In the genomic region with DNA sequence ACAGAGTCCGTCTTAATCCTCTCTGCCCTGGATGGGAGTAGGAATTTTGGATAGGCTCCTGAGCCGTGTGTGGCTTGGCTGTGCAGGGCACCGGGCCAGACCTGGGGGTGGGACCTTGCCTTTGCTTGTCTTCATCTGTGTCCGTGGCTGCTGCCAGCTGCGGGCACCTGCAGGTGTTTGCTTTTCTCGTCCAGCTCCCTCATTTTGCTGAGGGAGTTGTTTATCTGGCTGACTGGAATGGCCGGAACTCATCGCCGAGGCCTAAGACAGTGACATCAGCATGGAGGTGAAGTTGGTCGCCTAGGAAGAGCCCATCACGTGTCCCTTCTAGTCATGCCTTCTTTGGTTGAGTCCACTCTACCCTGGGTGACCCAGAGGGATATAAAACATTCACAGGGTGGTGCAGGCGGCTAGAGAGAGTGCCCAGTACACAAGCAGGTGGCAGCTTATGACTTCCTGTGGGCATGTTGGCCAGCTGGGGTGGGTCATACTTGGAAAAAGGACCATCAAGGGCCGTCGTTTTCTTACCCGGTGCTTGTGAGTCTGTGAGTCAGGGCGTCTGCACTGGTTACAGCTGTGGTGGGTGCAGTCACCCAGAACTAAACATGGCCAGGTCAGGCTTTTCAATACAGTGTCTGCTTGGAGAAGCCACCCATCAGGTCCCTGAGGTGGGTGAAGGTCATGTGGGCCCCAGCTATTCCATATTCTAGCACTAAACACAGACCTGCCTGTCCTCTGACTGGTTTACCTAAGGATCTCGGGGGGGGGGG, we compare ENCODE assay signal across 9 mouse cellular contexts. TPM values are rescaled to one million over a fixed set of nuclear protein-coding genes. Genes with fewer than 3 reads are reported as not detected.
DNase-seq lines count a peak whose midpoint lies in the region; ATAC-seq and TF ChIP-seq lines count a peak whose summit lies in the region.
"Had no signal": no experiment of that assay in that cellular context is flagged by ENCODE, and none has a peak within 500 bp of the region (broad histone marks: within the 10 kb centered on the region; RNA-seq: fewer than 3 reads in every experiment).

No protein-coding gene starts in this region.

- H3K4me2 ChIP-seq in hindbrain, embryonic 16.5 days (ENCODE audit: low read length): no peak overlapping the region
- 0 out of 2 replicates have a peak overlapping the region, but pooled peaks have one; percentile 1 for H3K4me2 ChIP-seq in midbrain, embryonic 13.5 days (replicated peaks)
- H3K4me2 ChIP-seq: heart, embryonic 15.5 days had no signal

- CTCF ChIA-PET in Patski (lab: Charles Lee): interaction anchor here (1.6 to 7.5 kb wide), 2 partner anchors 12 to 13 kb away, joined by 4 to 32 read pairs; no protein-coding TSS in a partner anchor

- peak overlapping the region; percentile 37; the same call in 1 of the 2 replicates for H3K27ac ChIP-seq in hindbrain, embryonic 16.5 days (ENCODE audit: low read depth, low read length)
- peak overlapping the region; percentile 96 for H3K27ac ChIP-seq in midbrain, embryonic 13.5 days
- H3K27ac ChIP-seq: heart, embryonic 15.5 days had no signal

- no peaks in the 10 kb centered on the region for H3K9me3 ChIP-seq in hindbrain, embryonic 16.5 days (ENCODE audit: control insufficient read depth, low read length)
- H3K9me3 ChIP-seq in midbrain, embryonic 13.5 days: no peaks in the 10 kb centered on the region
- H3K9me3 ChIP-seq: heart, embryonic 15.5 days had no signal

- TF ChIP-seq CTCF in Patski (IDR thresholded peaks at IDR 0.05): no peak

- H3K4me3 ChIP-seq in hindbrain, embryonic 16.5 days (ENCODE audit: low read length): no peak overlapping the region
- no peak overlapping the region for H3K4me3 ChIP-seq in midbrain, embryonic 13.5 days (replicated peaks)
- H3K4me3 ChIP-seq: heart, embryonic 15.5 days had no signal

- peak overlapping the region; percentile 3; the same call in 1 of the 2 replicates for H3K9ac ChIP-seq in hindbrain, embryonic 16.5 days (ENCODE audit: low read depth, low read length)
- H3K9ac ChIP-seq in midbrain, embryonic 13.5 days (replicated peaks): peak overlapping the region; percentile 43
- H3K9ac ChIP-seq: heart, embryonic 15.5 days had no signal

- peaks cover 13% of the 10 kb centered on the region for H3K36me3 ChIP-seq in hindbrain, embryonic 16.5 days (ENCODE audit: control insufficient read depth, insufficient read depth, low read length)
- H3K36me3 ChIP-seq in midbrain, embryonic 13.5 days: peaks cover 38% of the 10 kb centered on the region

- no peaks in the 10 kb centered on the region for H3K27me3 ChIP-seq in Patski
- no peaks in the 10 kb centered on the region for H3K27me3 ChIP-seq in hindbrain, embryonic 16.5 days (replicated peaks; ENCODE audit: control insufficient read depth, insufficient read depth, low read length)
- H3K27me3 ChIP-seq in midbrain, embryonic 13.5 days: no peaks in the 10 kb centered on the region
- H3K27me3 ChIP-seq: heart, embryonic 15.5 days had no signal

- peak; percentile 61 to 73 for DNase-seq in cerebellum, postnatal 10 days
- DNase-seq in cerebellum, adult 8-10 months: no peak
- no peak for DNase-seq in Patski (ENCODE audit: low read depth, low spot score)
- DNase-seq in right cerebral cortex, adult 18-20 months: no peak
- no peak for DNase-seq in frontal cortex, postnatal 36 days (ENCODE audit: low spot score in 2 of 2)

- POLR2A ChIA-PET in Patski (lab: Charles Lee): interaction anchor here (0.5 to 15.1 kb wide), 5 partner anchors 9 to 51 kb away, joined by 3 to 133 read pairs (median 4); partner anchors contain the start of gene Lasp1

- in situ Hi-C loops in Patski (cut with MboI; ENCODE audit: low pct_unique_long_range_greater_than_20kb): no loop called here

- WGBS in hindbrain, embryonic 16.5 days: 73% methylated on average over 17 of the region's 17 CpGs
- WGBS in midbrain, embryonic 13.5 days: 80% methylated on average over 17 of the region's 17 CpGs

- peak; percentile 37 for ATAC-seq in Patski
- ATAC-seq in hindbrain, embryonic 16.5 days: no peak
- no peak for ATAC-seq in midbrain, embryonic 13.5 days
- no peak for ATAC-seq in CD4-positive, CD25-positive, alpha-beta regulatory T cell, adult 4 months

- peaks cover 58% of the 10 kb centered on the region for H3K4me1 ChIP-seq in hindbrain, embryonic 16.5 days (ENCODE audit: control insufficient read depth, insufficient read depth, low read depth, low read length)
- H3K4me1 ChIP-seq in midbrain, embryonic 13.5 days (replicated peaks): peaks cover 97% of the 10 kb centered on the region

RNA-seq across cellular contexts. Expression of gene Lasp1, which starts 15.1 kb away (rescaled TPM):
- polyA plus RNA-seq in Patski (2021): 246 TPM
- 176 and 191 TPM in 2 replicates for polyA plus RNA-seq in hindbrain, embryonic 16.5 days (2015; fragmentation: Nextera tagmentation; extraction: Ambion mirVana)
- 136 and 137 TPM in 2 replicates for polyA plus RNA-seq in midbrain, embryonic 13.5 days (2015; fragmentation: Nextera tagmentation; extraction: Ambion mirVana)
- 10 to 100 TPM; 46.4 to 49.9 TPM for polyA plus RNA-seq in CD4-positive, CD25-positive, alpha-beta regulatory T cell, adult 4 months (2017; shearing (Covaris generic))

RNA-seq across cellular contexts. Expression of gene B230217C12Rik, which starts 26.6 kb away (rescaled TPM):
- polyA plus RNA-seq in Patski (2021): 1.5 TPM
- 38.2 and 40.7 TPM in 2 replicates for polyA plus RNA-seq in hindbrain, embryonic 16.5 days (2015; fragmentation: Nextera tagmentation; extraction: Ambion mirVana)
- 23.2 and 24.8 TPM in 2 replicates for polyA plus RNA-seq in midbrain, embryonic 13.5 days (2015; fragmentation: Nextera tagmentation; extraction: Ambion mirVana)
- polyA plus RNA-seq in CD4-positive, CD25-positive, alpha-beta regulatory T cell, adult 4 months (2017; shearing (Covaris generic)): 1 to 10 TPM; 1.4 TPM

RNA-seq across cellular contexts. Expression of gene Rpl23, which starts 31.7 kb away (rescaled TPM):
- polyA plus RNA-seq in Patski (2021): 568 TPM
- 252 and 268 TPM in 2 replicates for polyA plus RNA-seq in hindbrain, embryonic 16.5 days (2015; fragmentation: Nextera tagmentation; extraction: Ambion mirVana)
- 363 and 377 TPM in 2 replicates for polyA plus RNA-seq in midbrain, embryonic 13.5 days (2015; fragmentation: Nextera tagmentation; extraction: Ambion mirVana)
- polyA plus RNA-seq in CD4-positive, CD25-positive, alpha-beta regulatory T cell, adult 4 months (2017; shearing (Covaris generic)): 1,000 to 10,000 TPM in 1 of 2 experiments, 100 to 1,000 TPM in 1; 884 to 1,093 TPM

RNA-seq across cellular contexts. Expression of gene 1700001P01Rik, which starts 38.2 kb away (rescaled TPM):
- 0.10 TPM for polyA plus RNA-seq in Patski (2021)
- polyA plus RNA-seq in hindbrain, embryonic 16.5 days (2015; fragmentation: Nextera tagmentation; extraction: Ambion mirVana): 0.44 and 0.91 TPM in 2 replicates
- polyA plus RNA-seq in midbrain, embryonic 13.5 days (2015; fragmentation: Nextera tagmentation; extraction: Ambion mirVana): 0.81 and 1.1 TPM in 2 replicates
- not detected for polyA plus RNA-seq in CD4-positive, CD25-positive, alpha-beta regulatory T cell, adult 4 months (2017; shearing (Covaris generic))

RNA-seq across cellular contexts. Expression of gene Cwc25, which starts 47.6 kb away (rescaled TPM):
- polyA plus RNA-seq in Patski (2021): 20.1 TPM
- polyA plus RNA-seq in hindbrain, embryonic 16.5 days (2015; fragmentation: Nextera tagmentation; extraction: Ambion mirVana): 14.1 and 16.2 TPM in 2 replicates
- polyA plus RNA-seq in midbrain, embryonic 13.5 days (2015; fragmentation: Nextera tagmentation; extraction: Ambion mirVana): 19.0 and 19.6 TPM in 2 replicates
- 10 to 100 TPM; 25.2 to 33.8 TPM for polyA plus RNA-seq in CD4-positive, CD25-positive, alpha-beta regulatory T cell, adult 4 months (2017; shearing (Covaris generic))

Comparison
In these comparisons a context has a peak if more than half of its experiments do, and no peak if none do; other contexts are left out.
1. DNase-seq: peak in cerebellum, postnatal 10 days (2 of 2); none in cerebellum, adult 8-10 months (single experiment), Patski (single experiment), right cerebral cortex, adult 18-20 months (single experiment) and frontal cortex, postnatal 36 days (0 of 2).